Mouse (Mus musculus) liver, embryonic 15.5 days (tissue): ENCODE results near the gene Tnfrsf21. TPM values are rescaled to one million over a fixed set of nuclear protein-coding genes. Genes with fewer than 3 reads are reported as not detected.

Source experiments
- ATAC-seq: fragments of 200-750 bp; cut with Nextera tagmentation; 2 replicates; pipeline ENCODE4 v1.8.0; 2017; ENCODE audit warnings: moderate number of reproducible peaks, mild to moderate bottlenecking, moderate library complexity; ENCODE audit not compliant: insufficient read depth
- H3K27ac ChIP-seq: fragments of 300-500 bp; sonication (generic); replicated peaks from 2 replicates; pipeline ENCODE4 v1.5.1; 2015; ENCODE audit warnings: mild to moderate bottlenecking, inconsistent platforms
- H3K27me3 ChIP-seq: fragments of 300-500 bp; sonication (generic); 2 replicates; pipeline ENCODE4 v1.6.1; 2015; ENCODE audit warnings: mild to moderate bottlenecking, inconsistent platforms
- H3K36me3 ChIP-seq: fragments of 300-500 bp; sonication (generic); replicated peaks from 2 replicates; pipeline ENCODE4 v1.6.1; 2015; ENCODE audit warnings: moderate library complexity, mild to moderate bottlenecking, inconsistent platforms
- H3K4me1 ChIP-seq: fragments of 300-500 bp; sonication (generic); replicated peaks from 2 replicates; pipeline ENCODE4 v1.6.1; 2015; ENCODE audit warnings: inconsistent platforms
- H3K4me2 ChIP-seq: fragments of 300-500 bp; sonication (generic); 2 replicates; pipeline ENCODE4 v1.6.1; 2015; ENCODE audit warnings: moderate library complexity, mild to moderate bottlenecking, inconsistent platforms
- H3K4me3 ChIP-seq: fragments of 300-500 bp; sonication (generic); replicated peaks from 2 replicates; pipeline ENCODE4 v1.5.1; 2015; ENCODE audit warnings: mild to moderate bottlenecking, inconsistent platforms
- H3K9ac ChIP-seq: fragments of 300-500 bp; sonication (generic); 2 replicates; pipeline ENCODE4 v1.6.1; 2015; ENCODE audit warnings: moderate library complexity, mild to moderate bottlenecking, inconsistent platforms
- H3K9me3 ChIP-seq: fragments of 300-500 bp; sonication (generic); replicated peaks from 2 replicates; pipeline ENCODE4 v1.6.1; 2016; ENCODE audit warnings: inconsistent platforms
- WGBS: fragments of 180-500 bp; shearing (Covaris S2); methylation state at CpG from one replicate; pipeline ENCODE4 v1.1.7; 2015; ENCODE audit warnings: mixed read lengths; ENCODE audit not compliant: insufficient replicate concordance; 5-methylcytosine and 5-hydroxymethylcytosine counted together
- polyA plus RNA-seq: library from polyadenylated mRNA; unstranded; fragments of >200 nt; fragmentation: Nextera tagmentation; extraction: Ambion mirVana; gene quantifications from 2 replicates; pipeline ENCODE4 v1.2.1, GENCODE M21; 2015

The Tnfrsf21 gene
- 24.1 and 26.4 TPM in 2 replicates for polyA plus RNA-seq

DNA sequence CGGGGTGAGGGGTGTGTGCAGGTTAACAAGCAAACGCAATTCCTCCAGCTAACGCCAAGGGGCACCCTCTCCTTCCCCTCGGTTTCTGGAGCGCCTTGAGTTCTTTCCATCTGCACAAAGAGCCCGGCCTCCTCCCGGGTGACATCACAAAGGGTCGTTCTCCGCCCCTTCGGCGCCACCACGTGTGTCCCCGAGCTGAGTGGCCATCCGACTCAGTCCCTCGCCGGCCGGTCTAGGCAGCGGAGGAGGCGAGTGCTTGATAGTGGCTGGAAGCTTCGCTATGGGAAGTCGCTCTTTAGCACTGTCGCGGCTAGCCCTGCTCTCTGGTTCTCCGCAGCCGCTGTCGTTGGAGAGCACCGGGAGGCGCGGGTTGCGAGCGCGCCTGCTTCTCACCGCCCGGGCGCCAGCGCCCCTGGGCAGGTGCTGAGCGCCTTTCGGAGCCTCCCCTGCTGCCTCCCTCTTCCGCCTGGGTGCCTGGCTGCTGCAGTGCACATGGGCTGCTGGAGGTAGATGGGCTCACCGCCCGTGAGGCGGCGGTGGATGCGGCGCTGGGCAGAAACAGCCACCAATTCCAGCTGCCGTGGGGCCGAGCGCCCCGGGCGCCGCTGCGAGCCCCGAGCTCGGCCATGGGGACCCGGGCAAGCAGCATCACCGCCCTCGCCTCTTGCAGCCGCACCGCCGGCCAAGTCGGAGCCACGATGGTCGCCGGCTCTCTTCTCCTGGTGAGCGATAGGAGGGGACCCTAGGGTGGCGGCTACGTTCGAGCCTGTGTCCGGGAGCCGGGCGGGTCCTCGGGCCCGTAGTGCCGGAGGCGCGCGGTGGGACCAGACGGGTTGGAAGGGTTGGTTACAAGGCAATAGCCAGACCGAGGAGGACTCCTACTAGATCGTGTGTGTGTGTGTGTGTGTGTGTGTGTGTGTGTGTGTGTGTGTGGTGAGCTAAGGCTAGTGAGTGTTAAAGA is at the start of gene Tnfrsf21:
Gene Tnfrsf21, plus strand, starts transcription at position 185 of the 961 bp plus-strand sequence.
- peak within 1 kb of the TSS; percentile 88 for H3K27ac ChIP-seq
- WGBS = under 1% methylated on average over 70 of the region's 80 CpGs
- H3K4me3 ChIP-seq = peak within 1 kb of the TSS; percentile 96
- peak within 1 kb of the TSS; percentile 88 for H3K4me2 ChIP-seq
- peaks cover 46% of the 10 kb centered on the region for H3K4me1 ChIP-seq
- ATAC-seq = peak; percentile 81
- H3K27me3 ChIP-seq = peaks cover 22% of the 10 kb centered on the region
- peak within 1 kb of the TSS; percentile 89 for H3K9ac ChIP-seq
- no peaks in the 10 kb centered on the region for H3K9me3 ChIP-seq
- peaks cover 22% of the 10 kb centered on the region for H3K36me3 ChIP-seq

DNA sequence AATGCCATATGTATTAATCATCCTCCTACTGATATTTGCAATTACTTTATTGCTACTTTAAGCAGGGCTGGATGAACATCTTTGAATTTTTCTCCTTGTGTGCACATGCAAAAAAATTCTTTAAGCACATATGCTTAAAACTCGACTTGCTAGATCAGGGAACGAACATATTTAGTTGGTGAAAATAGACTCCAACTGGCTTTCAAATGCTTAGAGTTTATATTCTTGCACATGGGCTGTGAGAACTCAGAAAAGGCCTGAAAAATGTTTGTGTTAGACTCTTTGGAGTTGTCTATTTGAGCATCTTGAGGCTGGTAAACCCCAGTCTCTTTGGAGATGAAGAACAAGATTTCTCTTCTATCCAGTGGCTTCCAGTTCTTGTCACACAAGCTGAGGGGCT is 48.2 kb upstream of the Tnfrsf21 start:
- 58% methylated on average over 2 of the region's 2 CpGs for WGBS
- Histone ChIP-seq H3K4me1 (no peaks in the 10 kb centered on the region), H3K36me3 (no peaks in the 10 kb centered on the region), H3K4me2 (no peak overlapping the region), H3K9ac (no peak overlapping the region), H3K9me3 (no peaks in the 10 kb centered on the region), H3K4me3 (no peak overlapping the region), H3K27ac (no peak overlapping the region), H3K27me3 (no peaks in the 10 kb centered on the region)
- no peak for ATAC-seq

DNA sequence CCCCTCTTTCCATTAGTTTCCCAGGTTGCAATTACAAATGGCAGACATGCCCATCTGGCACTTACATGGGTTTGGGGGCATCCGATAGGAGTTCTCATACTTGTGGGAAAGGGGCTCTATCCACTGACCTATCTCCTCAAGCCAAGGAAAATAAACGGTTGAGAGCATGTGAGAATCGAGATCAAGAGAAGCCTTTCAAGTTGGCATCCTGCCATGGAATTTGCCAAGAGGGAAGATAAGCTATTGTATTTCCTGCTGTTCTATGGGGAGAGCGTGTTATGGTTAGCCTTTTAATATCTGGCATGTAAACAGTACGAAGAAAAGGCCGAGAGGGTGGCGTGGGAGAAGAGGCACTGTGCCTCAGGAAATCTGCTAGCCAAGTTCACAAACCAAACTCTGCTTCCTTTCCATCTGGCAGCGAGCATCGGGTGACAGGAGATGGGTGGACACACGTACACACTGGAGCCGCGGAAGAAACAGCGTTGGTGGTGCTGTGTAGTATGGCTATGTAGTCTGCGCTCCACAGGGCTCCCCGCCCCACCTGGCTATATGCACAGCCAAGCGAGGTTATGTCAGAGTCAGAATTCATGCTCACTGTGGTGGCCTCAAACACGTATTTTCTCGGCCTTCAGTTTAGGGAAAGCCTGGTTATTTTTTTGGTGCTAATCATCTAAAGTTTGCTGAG is 40.9 kb upstream of the Tnfrsf21 start:
- Histone ChIP-seq H3K27me3 (no peaks in the 10 kb centered on the region), H3K9me3 (no peaks in the 10 kb centered on the region), H3K4me3 (no peak overlapping the region), H3K4me1 (no peaks in the 10 kb centered on the region), H3K4me2 (no peak overlapping the region), H3K36me3 (no peaks in the 10 kb centered on the region), H3K9ac (no peak overlapping the region), H3K27ac (no peak overlapping the region)
- 61% methylated on average over 18 of the region's 18 CpGs for WGBS
- ATAC-seq = no peak

DNA sequence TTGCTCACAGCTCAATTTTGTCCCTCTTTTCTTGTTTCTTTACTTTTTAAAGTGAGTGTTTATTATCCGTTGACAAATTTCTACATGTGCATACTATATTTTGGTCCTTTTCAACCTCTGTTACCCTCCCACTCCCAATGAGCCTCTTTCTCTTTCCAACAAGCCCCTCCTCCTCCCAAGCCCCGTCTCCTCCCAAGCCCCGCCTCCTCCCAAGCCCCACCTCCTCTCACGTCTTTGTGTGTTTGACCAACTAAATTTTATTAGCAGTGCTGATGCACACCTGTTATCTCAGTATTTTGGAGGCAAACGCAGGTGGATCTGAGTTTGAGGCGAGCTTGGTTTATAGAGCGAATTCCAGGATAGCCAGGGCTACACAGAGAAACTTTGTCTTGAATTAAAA is 38.6 kb upstream of the Tnfrsf21 start:
- 49% methylated on average over 7 of the region's 7 CpGs for WGBS
- no peaks in the 10 kb centered on the region for H3K27me3 ChIP-seq
- no peak for ATAC-seq
- H3K36me3 ChIP-seq = no peaks in the 10 kb centered on the region
- no peaks in the 10 kb centered on the region for H3K4me1 ChIP-seq
- H3K9ac ChIP-seq = no peak overlapping the region
- no peak overlapping the region for H3K4me3 ChIP-seq
- no peaks in the 10 kb centered on the region for H3K9me3 ChIP-seq
- no peak overlapping the region for H3K4me2 ChIP-seq
- no peak overlapping the region for H3K27ac ChIP-seq

DNA sequence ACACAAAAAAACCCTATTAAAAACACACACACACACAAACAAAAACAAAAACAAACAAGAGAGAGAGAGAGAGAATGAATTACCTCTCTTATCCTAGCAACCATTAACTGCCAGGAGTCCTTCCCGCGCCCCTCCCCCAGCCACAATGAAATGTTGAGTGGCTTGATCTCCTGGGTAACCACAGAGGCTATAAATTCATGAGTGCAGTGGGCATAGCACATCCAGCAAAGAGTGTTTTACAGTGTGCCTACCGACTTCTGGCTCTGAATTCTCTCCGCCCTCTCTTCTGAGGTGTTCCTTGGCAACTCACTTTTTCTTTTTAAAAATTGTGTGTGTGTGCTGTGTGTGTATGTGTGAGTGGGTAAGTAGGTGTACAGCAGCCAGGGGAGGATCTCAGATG is 38.0 kb upstream of the Tnfrsf21 start:
- H3K4me2 ChIP-seq = no peak overlapping the region
- no peak for ATAC-seq

DNA sequence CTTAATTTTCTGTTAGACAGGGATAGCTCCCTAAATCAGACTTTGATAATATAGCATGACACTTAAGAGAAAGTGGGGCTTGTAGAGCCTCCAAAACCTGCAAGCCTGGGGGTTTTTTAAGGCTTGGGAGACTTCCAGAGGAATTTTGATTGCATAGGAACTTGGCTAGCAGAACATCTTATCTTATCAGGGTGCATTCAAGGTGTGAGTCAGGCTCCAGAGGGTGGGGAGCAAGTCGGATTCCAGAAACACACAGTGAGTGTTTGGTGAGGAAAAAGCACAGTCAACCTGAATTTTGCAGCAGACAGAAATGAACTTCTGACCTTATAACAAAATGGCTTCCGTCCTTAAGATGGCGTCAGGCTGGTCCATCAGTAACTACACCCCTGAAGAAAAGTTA is 34.5 kb upstream of the Tnfrsf21 start:
- Histone ChIP-seq H3K9ac (no peak overlapping the region), H3K4me2 (no peak overlapping the region), H3K36me3 (no peaks in the 10 kb centered on the region), H3K27ac (no peak overlapping the region), H3K9me3 (no peaks in the 10 kb centered on the region), H3K4me3 (no peak overlapping the region), H3K27me3 (no peaks in the 10 kb centered on the region), H3K4me1 (no peaks in the 10 kb centered on the region)
- ATAC-seq = no peak
- WGBS = 56% methylated on average over 3 of the region's 3 CpGs

More for the DNA sequence above, 38.0 kb upstream of the Tnfrsf21 start:
- H3K27ac ChIP-seq = no peak overlapping the region
- no peaks in the 10 kb centered on the region for H3K36me3 ChIP-seq
- WGBS = 54% methylated on average over 4 of the region's 4 CpGs
- H3K4me1 ChIP-seq = no peaks in the 10 kb centered on the region
- H3K9ac ChIP-seq = no peak overlapping the region
- no peaks in the 10 kb centered on the region for H3K9me3 ChIP-seq
- H3K27me3 ChIP-seq = no peaks in the 10 kb centered on the region
- no peak overlapping the region for H3K4me3 ChIP-seq

DNA sequence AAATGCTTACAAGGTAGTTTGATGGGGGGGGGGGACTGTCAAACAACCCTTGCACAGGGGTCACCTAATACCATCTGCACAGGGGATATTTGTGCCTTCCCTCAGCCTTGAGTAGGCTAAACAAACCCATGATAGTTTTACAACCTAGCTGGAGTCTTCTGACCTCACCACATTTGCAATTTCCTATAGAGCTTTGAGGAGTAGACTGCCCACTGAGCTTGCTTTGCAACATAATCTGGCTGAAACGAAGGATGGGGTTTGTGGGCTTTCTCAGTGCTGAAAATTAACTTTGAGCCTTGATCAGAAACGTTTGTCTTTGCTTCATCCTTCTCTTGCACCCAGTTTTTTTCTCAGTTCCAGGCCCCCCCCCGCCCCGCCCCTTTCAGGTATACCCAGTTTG is 33.8 kb upstream of the Tnfrsf21 start:
- no peak overlapping the region for H3K27ac ChIP-seq
- WGBS = 52% methylated on average over 4 of the region's 4 CpGs
- H3K27me3 ChIP-seq = no peaks in the 10 kb centered on the region
- no peak overlapping the region for H3K4me3 ChIP-seq
- no peak overlapping the region for H3K9ac ChIP-seq
- no peaks in the 10 kb centered on the region for H3K9me3 ChIP-seq
- no peak for ATAC-seq
- no peak overlapping the region for H3K4me2 ChIP-seq
- no peaks in the 10 kb centered on the region for H3K4me1 ChIP-seq
- H3K36me3 ChIP-seq = no peaks in the 10 kb centered on the region

DNA sequence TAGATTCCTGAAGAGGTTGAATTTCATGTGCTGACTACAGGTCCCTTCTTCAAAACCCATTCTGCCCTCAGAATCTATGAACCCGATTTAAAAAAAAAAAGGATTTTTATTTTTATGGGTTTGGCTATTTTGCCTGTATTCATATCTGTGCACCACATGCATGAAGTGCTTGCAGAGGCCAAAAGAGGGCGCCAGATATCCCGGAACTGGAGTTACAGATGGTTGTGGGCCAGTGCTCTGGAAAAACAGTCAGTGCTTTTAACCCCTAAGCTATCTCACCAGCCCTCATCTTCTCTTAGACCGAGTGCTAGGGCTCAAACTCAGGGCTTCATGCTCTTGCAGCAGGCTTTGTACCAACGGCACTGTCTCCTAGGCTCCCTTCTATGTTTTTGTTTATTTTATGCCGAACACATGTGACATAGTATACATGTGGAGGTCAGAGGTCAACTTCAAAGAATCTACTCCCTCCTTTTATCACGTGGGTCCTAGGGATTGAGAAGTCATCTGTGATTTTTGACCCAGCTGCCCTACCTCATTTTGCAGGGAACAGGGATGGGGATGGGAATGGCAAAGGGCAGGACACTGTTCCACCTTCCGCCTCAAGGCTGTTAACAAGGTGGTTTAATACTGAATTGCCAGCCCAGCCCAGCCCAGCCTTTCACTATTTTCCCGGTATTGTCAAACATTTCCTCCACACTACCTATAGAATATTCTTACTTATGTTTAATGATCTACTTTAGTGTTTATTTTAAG is 30.3 kb upstream of the Tnfrsf21 start:
- no peak for ATAC-seq
- 50% methylated on average over 9 of the region's 9 CpGs for WGBS
- H3K4me1 ChIP-seq = no peaks in the 10 kb centered on the region
- H3K9me3 ChIP-seq = no peaks in the 10 kb centered on the region
- no peaks in the 10 kb centered on the region for H3K27me3 ChIP-seq
- no peak overlapping the region for H3K4me2 ChIP-seq
- H3K36me3 ChIP-seq = no peaks in the 10 kb centered on the region
- H3K27ac ChIP-seq = no peak overlapping the region
- no peak overlapping the region for H3K4me3 ChIP-seq
- H3K9ac ChIP-seq = no peak overlapping the region

DNA sequence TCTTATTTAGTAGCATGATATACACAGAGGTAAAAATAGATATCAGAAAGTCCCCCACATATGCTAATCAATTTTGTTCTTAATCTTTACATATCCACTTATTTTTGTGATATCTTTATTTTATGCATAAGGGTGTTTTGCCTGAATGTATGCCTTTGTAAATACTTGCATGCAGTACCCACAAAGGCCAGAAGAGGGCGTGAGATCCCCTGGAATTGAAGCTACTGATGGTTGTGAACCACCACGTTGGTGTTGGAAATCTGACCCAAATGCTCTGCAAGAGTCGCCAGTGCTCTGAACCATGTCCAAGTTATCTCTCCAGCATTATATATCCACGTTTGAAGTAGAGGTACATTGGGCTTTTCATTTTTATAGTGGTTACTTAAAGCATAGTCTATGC is 28.7 kb upstream of the Tnfrsf21 start:
- H3K9me3 ChIP-seq = no peaks in the 10 kb centered on the region
- no peaks in the 10 kb centered on the region for H3K4me1 ChIP-seq
- H3K4me3 ChIP-seq = no peak overlapping the region
- ATAC-seq = no peak
- no peaks in the 10 kb centered on the region for H3K36me3 ChIP-seq
- H3K27ac ChIP-seq = no peak overlapping the region
- H3K9ac ChIP-seq = no peak overlapping the region
- H3K4me2 ChIP-seq = no peak overlapping the region
- 24% methylated on average over 4 of the region's 4 CpGs for WGBS
- H3K27me3 ChIP-seq = no peaks in the 10 kb centered on the region

DNA sequence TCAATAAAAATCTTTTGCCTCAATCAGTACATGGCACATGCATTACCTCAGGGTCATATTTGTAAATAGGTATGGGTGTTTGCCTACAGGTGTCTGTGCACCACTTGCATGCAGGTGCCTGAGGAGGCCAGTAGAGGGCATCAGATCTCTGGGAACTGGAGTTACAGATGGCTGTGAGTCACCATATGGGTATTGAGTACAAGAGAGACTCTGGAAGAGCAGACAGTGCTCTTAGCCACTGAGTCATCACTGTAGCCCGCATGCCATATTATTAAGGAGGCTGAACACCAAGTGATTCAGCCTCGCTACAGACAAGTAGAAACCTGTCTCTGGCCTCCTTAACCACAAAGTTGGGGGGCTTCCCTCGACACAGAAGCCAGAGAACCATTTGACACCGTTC is 26.4 kb upstream of the Tnfrsf21 start:
- no peaks in the 10 kb centered on the region for H3K36me3 ChIP-seq
- H3K4me1 ChIP-seq = no peaks in the 10 kb centered on the region
- no peak overlapping the region for H3K27ac ChIP-seq
- no peak overlapping the region for H3K4me3 ChIP-seq
- no peaks in the 10 kb centered on the region for H3K27me3 ChIP-seq
- no peak for ATAC-seq
- no peak overlapping the region for H3K9ac ChIP-seq
- H3K4me2 ChIP-seq = no peak overlapping the region
- H3K9me3 ChIP-seq = no peaks in the 10 kb centered on the region
- WGBS = 61% methylated on average over 4 of the region's 4 CpGs

DNA sequence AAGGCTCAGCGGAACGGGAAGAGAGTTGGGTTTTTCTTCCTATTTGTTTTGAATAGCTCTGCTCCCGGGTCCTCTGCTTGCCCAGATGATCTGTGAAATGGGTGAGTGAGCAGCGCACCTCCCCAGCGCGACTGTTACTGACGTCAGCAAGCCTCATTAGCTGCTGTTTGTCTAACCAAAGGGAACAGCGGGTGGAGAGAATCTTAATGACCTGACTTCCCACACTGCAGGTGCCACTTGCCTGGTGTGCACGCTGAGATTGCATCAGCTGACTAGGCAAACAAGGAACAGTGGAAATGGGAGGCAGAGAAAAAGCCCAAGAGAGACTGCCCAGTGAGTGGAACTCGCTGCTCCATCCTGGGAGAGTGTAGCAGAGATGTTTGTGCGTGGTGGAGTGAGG is 25.2 kb upstream of the Tnfrsf21 start:
- Histone ChIP-seq H3K36me3 (no peaks in the 10 kb centered on the region), H3K4me3 (no peak overlapping the region), H3K27ac (no peak overlapping the region), H3K9ac (no peak overlapping the region), H3K9me3 (no peaks in the 10 kb centered on the region), H3K4me2 (no peak overlapping the region), H3K4me1 (no peaks in the 10 kb centered on the region), H3K27me3 (no peaks in the 10 kb centered on the region)
- 46% methylated on average over 11 of the region's 11 CpGs for WGBS
- ATAC-seq = no peak
